Mouse (Mus musculus) liver, embryonic 11.5 days (tissue): ENCODE measurements at regions not wholly inside any gene's neighbourhood (a gene's known extent, or its start where the extent isn't known, plus 50 kb on each side); places are given as distances from the start of the nearest gene placed in this dataset.

Experiments used
- ATAC-seq: fragments of 200-750 bp; cut with Nextera tagmentation; replicated peaks from 2 replicates; pipeline ENCODE4 v1.8.0; 2017; ENCODE audit warnings: moderate number of reproducible peaks, mild to moderate bottlenecking, moderate TSS enrichment, moderate library complexity; ENCODE audit not compliant: low FRiP score
- DNase-seq: peaks from one replicate; pipeline ENCODE4 v3.0.0-alpha.2; 2017; ENCODE audit warnings: low spot score
- H3K27ac ChIP-seq: fragments of 300-500 bp; sonication (generic); 2 replicates; pipeline ENCODE4 v1.5.1; 2014; ENCODE audit warnings: mild to moderate bottlenecking, low read depth, low read length, control low read depth
- H3K27me3 ChIP-seq: fragments of 300-500 bp; sonication (generic); replicated peaks from 2 replicates; pipeline ENCODE4 v1.6.1; 2014; ENCODE audit warnings: low read length, mixed read lengths; ENCODE audit not compliant: control insufficient read depth, insufficient read depth
- H3K36me3 ChIP-seq: fragments of 300-500 bp; sonication (generic); 2 replicates; pipeline ENCODE4 v1.6.1; 2014; ENCODE audit warnings: mild to moderate bottlenecking, low read length, moderate library complexity, mixed read lengths; ENCODE audit not compliant: control insufficient read depth, insufficient read depth
- H3K4me1 ChIP-seq: fragments of 300-500 bp; sonication (generic); replicated peaks from 2 replicates; pipeline ENCODE4 v1.6.1; 2014; ENCODE audit warnings: low read length, mixed read lengths; ENCODE audit not compliant: control insufficient read depth, insufficient read depth
- H3K4me2 ChIP-seq: fragments of 300-500 bp; sonication (generic); 2 replicates; pipeline ENCODE4 v1.6.1; 2014; ENCODE audit warnings: mild to moderate bottlenecking, control low read depth, moderate library complexity
- H3K4me3 ChIP-seq: fragments of 300-500 bp; sonication (generic); 2 replicates; pipeline ENCODE4 v1.5.1; 2014; ENCODE audit warnings: low read depth, low read length, control low read depth
- H3K9ac ChIP-seq: fragments of 300-500 bp; sonication (generic); 2 replicates; pipeline ENCODE4 v1.6.1; 2014; ENCODE audit warnings: low read depth, low read length, control low read depth
- H3K9me3 ChIP-seq: fragments of 300-500 bp; sonication (generic); 2 replicates; pipeline ENCODE4 v1.6.1; 2016; ENCODE audit warnings: low read length, inconsistent platforms, mixed read lengths; ENCODE audit not compliant: control insufficient read depth
- WGBS: fragments of 180-500 bp; shearing (Covaris S2); extraction: QIAGEN DNeasy Blood & Tissue Kit; methylation state at CpG from one replicate; pipeline ENCODE4 v1.1.7; 2014; 5-methylcytosine and 5-hydroxymethylcytosine counted together

- H3K36me3 ChIP-seq: no peaks in the 10 kb centered on the region
- DNase-seq: no peak
- H3K9ac ChIP-seq: no peak overlapping the region
- no peak for ATAC-seq
- H3K4me2 ChIP-seq: no peak overlapping the region
- no peaks in the 10 kb centered on the region for H3K9me3 ChIP-seq
- WGBS: 56% methylated on average over 1 of the region's 1 CpGs
- H3K27ac ChIP-seq: no peak overlapping the region
- H3K4me1 ChIP-seq: no peaks in the 10 kb centered on the region
- H3K4me3 ChIP-seq: no peak overlapping the region
- no peaks in the 10 kb centered on the region for H3K27me3 ChIP-seq
Measured at GRCm38 (mm10) chr11:111347562-111347961, 281.6 kb downstream of the Kcnj2 start.

GRCm38 (mm10) chr11:111350028-111350427 is 284.1 kb downstream of the Kcnj2 start:
- Histone ChIP-seq H3K27me3 (no peaks in the 10 kb centered on the region), H3K4me3 (no peak overlapping the region), H3K4me1 (no peaks in the 10 kb centered on the region), H3K9ac (no peak overlapping the region), H3K36me3 (no peaks in the 10 kb centered on the region), H3K4me2 (no peak overlapping the region), H3K27ac (no peak overlapping the region), H3K9me3 (no peaks in the 10 kb centered on the region)
- DNase-seq: no peak
- ATAC-seq: no peak
- 72% methylated on average over 4 of the region's 4 CpGs for WGBS

- Histone ChIP-seq H3K36me3 (no peaks in the 10 kb centered on the region), H3K27ac (no peak overlapping the region), H3K4me2 (no peak overlapping the region), H3K9ac (no peak overlapping the region), H3K4me1 (no peaks in the 10 kb centered on the region), H3K9me3 (no peaks in the 10 kb centered on the region), H3K27me3 (no peaks in the 10 kb centered on the region), H3K4me3 (no peak overlapping the region)
- ATAC-seq (no peak), DNase-seq (no peak)
- 81% methylated on average over 1 of the region's 1 CpGs for WGBS
Measured at GRCm38 (mm10) chr11:111363363-111363762, 297.4 kb downstream of the Kcnj2 start.

DNA sequence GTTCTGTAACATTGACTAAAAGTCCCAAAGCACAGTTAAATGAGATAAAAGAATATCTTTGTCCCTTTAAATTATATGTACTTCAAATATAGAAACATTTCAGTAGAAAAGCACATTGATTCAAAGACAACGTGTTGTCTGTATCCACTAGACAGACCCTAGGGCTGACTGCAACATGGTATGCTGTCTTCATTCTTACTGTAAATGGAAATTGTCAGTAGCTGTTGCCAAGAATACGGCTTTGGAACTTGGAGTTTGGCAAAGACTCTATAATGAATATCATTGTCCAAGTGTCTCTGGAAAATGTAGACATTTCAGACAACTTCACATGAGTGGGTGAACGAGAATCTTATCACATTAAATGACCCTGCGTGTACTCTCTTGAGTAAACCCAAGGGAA is 311.2 kb downstream of the Kcnj2 start:
- Histone ChIP-seq H3K9ac (no peak overlapping the region), H3K27ac (no peak overlapping the region), H3K36me3 (no peaks in the 10 kb centered on the region), H3K9me3 (no peaks in the 10 kb centered on the region), H3K4me2 (no peak overlapping the region), H3K4me3 (no peak overlapping the region), H3K27me3 (no peaks in the 10 kb centered on the region), H3K4me1 (no peaks in the 10 kb centered on the region)
- ATAC-seq (no peak), DNase-seq (no peak)
- 73% methylated on average over 4 of the region's 4 CpGs for WGBS

DNA sequence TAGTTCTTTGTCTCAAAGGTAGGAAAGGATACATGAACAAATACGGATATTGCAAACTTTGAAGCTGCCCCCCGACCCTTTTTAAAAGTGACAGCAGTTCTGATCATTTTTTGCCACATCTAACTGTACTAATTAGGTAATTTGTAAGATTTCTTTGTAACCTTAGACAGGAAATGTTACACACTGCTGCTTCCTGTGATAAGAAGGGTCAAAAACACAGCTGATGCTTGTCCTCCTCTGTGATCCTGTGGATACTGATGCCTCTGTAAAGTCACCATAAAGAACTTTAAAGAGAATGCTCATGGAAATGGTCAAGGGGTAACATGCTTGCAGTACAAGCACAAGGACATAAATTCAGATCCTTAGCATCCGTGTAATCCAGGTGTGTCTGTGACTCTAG is 313.9 kb downstream of the Kcnj2 start:
- ATAC-seq (no peak), DNase-seq (no peak)
- Histone ChIP-seq H3K4me2 (no peak overlapping the region), H3K4me1 (no peaks in the 10 kb centered on the region), H3K27me3 (no peaks in the 10 kb centered on the region), H3K9ac (no peak overlapping the region), H3K27ac (no peak overlapping the region), H3K9me3 (no peaks in the 10 kb centered on the region), H3K4me3 (no peak overlapping the region), H3K36me3 (no peaks in the 10 kb centered on the region)
- WGBS: 76% methylated on average over 3 of the region's 3 CpGs

GRCm38 (mm10) chr11:111398706-111399105 is 332.7 kb downstream of the Kcnj2 start:
- WGBS: 80% methylated on average over 1 of the region's 1 CpGs
- Histone ChIP-seq H3K4me2 (no peak overlapping the region), H3K4me1 (no peaks in the 10 kb centered on the region), H3K27me3 (no peaks in the 10 kb centered on the region), H3K4me3 (no peak overlapping the region), H3K27ac (no peak overlapping the region), H3K9ac (no peak overlapping the region), H3K36me3 (no peaks in the 10 kb centered on the region), H3K9me3 (no peaks in the 10 kb centered on the region)
- ATAC-seq (no peak), DNase-seq (no peak)

DNA sequence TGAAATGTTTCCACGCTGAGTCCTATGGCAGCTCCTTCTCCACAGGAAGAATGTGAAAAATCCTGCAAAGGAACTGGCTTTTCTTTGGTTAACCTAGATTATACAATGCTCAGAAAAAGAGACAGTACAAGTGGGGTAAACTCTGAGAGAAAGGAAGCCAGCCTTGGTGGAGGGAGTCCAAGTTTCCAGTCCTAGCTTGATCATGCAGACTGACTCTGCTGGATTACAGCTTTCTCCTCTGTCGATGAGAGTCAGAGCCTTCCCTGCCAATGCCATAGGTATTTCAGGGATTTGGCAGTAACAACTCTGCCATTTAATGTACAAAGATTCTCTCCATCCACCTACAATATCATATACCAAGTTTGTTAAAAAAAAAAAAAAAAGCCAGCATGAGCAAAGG is 343.3 kb downstream of the Kcnj2 start:
- no peaks in the 10 kb centered on the region for H3K36me3 ChIP-seq
- no peak overlapping the region for H3K9ac ChIP-seq
- DNase-seq: no peak
- H3K27me3 ChIP-seq: no peaks in the 10 kb centered on the region
- H3K4me2 ChIP-seq: no peak overlapping the region
- H3K4me1 ChIP-seq: no peaks in the 10 kb centered on the region
- no peaks in the 10 kb centered on the region for H3K9me3 ChIP-seq
- no peak overlapping the region for H3K27ac ChIP-seq
- ATAC-seq: no peak
- 79% methylated on average over 2 of the region's 2 CpGs for WGBS
- H3K4me3 ChIP-seq: no peak overlapping the region

- DNase-seq: no peak
- no peak overlapping the region for H3K9ac ChIP-seq
- 78% methylated on average over 4 of the region's 4 CpGs for WGBS
Measured at GRCm38 (mm10) chr11:111424871-111425270, 358.9 kb downstream of the Kcnj2 start.

DNA sequence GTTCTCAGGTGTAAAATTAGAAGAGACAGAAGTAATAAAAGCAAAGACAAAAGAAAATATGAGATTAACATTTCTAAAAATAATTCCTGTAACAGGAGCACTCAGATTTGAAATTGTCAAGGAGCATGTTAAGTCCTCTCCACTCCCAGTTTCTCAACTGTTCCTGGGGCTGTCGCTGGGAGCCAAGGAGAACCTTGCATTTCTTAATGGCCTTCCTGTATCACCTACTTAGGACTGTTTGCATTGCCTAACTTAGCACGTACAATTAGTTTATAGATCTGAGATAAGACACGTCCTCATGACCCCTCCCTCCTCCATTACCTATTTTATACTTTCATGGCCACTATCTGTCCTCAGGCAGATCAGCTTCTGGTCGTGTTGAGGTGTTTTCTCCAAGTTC is 360.8 kb downstream of the Kcnj2 start:
- no peak for ATAC-seq
- WGBS: 52% methylated on average over 4 of the region's 4 CpGs
- H3K4me2 ChIP-seq: no peak overlapping the region
- H3K9me3 ChIP-seq: no peaks in the 10 kb centered on the region
- H3K27ac ChIP-seq: no peak overlapping the region
- no peaks in the 10 kb centered on the region for H3K36me3 ChIP-seq
- H3K4me3 ChIP-seq: no peak overlapping the region
- H3K9ac ChIP-seq: no peak overlapping the region
- no peak for DNase-seq
- H3K27me3 ChIP-seq: no peaks in the 10 kb centered on the region
- H3K4me1 ChIP-seq: no peaks in the 10 kb centered on the region

More at GRCm38 (mm10) chr11:111424871-111425270, 358.9 kb downstream of the Kcnj2 start:
- H3K4me1 ChIP-seq: no peaks in the 10 kb centered on the region
- no peak overlapping the region for H3K4me2 ChIP-seq
- H3K4me3 ChIP-seq: no peak overlapping the region
- no peak for ATAC-seq
- H3K27ac ChIP-seq: no peak overlapping the region
- H3K9me3 ChIP-seq: no peaks in the 10 kb centered on the region
- H3K36me3 ChIP-seq: no peaks in the 10 kb centered on the region
- H3K27me3 ChIP-seq: no peaks in the 10 kb centered on the region
